Mouse (Mus musculus): ENCODE measurements around the gene Ehbp1. TPM values are rescaled to one million over a fixed set of nuclear protein-coding genes. Genes with fewer than 3 reads are reported as not detected.
A peak's percentile ranks its signal among the peaks of the same experiment; 100 is the strongest.

Ehbp1 gene
- polyA plus RNA-seq, 1 experiment from 2014 or later: 21.7 TPM

DNA sequence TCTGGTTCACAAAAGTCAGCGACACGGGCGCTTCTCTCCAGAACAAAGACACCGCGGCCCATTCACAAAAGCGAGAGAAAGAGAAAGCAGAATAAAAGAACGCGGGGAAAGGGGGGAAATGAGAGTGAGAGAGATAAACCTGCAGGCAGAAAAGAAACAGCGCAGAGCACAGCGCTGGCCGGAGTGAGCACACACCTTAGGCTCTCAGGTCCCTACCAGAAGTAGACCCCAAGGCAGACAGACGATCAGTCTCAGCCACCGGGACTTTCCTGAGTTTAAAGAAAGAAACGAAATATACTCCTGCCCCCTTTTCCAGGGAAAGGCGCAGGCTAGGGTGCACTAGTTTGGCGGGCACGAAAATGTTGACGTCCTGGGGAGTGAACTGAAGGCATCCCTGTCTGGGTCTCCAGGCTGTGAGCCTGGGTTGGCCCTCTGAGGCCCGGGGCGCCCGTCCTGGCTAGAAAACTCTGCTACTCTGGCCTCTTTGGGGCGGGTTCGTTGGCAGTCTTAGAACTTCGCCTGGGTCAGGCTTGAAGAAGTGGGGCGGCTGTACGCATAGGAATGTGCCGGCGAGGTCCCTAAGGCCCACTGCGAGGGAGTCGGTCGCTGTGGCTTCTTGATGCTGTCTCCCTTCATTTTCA lies 338.6 kb downstream of the Ehbp1 start:
- peaks cover 8% of the 10 kb centered on the region; the same call in 1 of the 2 replicates for H3K4me1 ChIP-seq (ENCODE audit: control insufficient read depth, insufficient read depth, low read length)
- ATAC-seq (ENCODE audit: insufficient number of reproducible peaks, insufficient read depth, low FRiP score, low read depth): no peak
- no peak overlapping the region for H3K9ac ChIP-seq (replicated peaks; ENCODE audit: low read depth, low read length)
- H3K9me3 ChIP-seq (ENCODE audit: control insufficient read depth, low read depth, low read length): no peaks in the 10 kb centered on the region
- 1% methylated on average over 31 of the region's 31 CpGs for WGBS
- H3K4me2 ChIP-seq (replicated peaks; ENCODE audit: low read depth, low read length): no peak overlapping the region
- H3K27me3 ChIP-seq (ENCODE audit: control insufficient read depth, insufficient read depth, low read length): peaks cover 66% of the 10 kb centered on the region
- H3K27ac ChIP-seq (ENCODE audit: low read length): no peak overlapping the region
- H3K36me3 ChIP-seq (ENCODE audit: control insufficient read depth, insufficient read depth, low read length): no peaks in the 10 kb centered on the region
- H3K4me3 ChIP-seq (ENCODE audit: low read depth, low read length): no peak overlapping the region

DNA sequence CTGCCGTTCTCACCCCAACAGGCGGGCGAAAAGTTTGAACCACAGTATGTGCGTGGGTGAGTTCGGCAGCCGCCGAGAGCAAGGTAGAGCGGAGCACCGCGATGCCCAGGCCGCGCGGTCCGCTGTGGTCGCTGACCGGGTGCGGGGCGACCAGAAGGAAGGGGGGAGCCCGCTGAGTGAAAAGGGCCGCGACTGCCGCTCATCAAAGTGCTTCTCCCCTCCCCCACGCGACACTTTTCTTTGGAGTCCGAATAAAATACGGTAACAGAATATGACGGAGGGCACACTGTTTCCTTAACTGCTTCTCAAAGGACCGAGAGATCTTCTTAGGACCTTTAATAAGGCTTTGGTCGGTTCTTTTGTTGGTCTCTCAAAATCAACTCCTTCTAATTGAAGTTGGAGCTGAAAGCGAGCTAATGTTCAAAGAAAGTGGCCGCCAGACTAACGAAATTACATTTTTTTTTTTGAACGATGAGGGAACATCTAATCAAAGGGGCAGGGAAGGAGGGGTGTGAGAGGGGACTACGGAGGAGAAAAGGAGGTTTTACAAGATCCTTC lies 339.2 kb downstream of the Ehbp1 start, which contains the start of gene Otx1:
Gene Otx1 (minus strand): TSS at position 115 of the 558 bp plus-strand sequence.
- WGBS: under 1% methylated on average over 34 of the region's 34 CpGs
- Histone ChIP-seq H3K4me1 (ENCODE audit: control insufficient read depth, insufficient read depth, low read length) (peaks cover 8% of the 10 kb centered on the region; the same call in 1 of the 2 replicates), H3K4me2 (replicated peaks; ENCODE audit: low read depth, low read length) (peak within 1 kb of the TSS; percentile 66), H3K9me3 (ENCODE audit: control insufficient read depth, low read depth, low read length) (no peaks in the 10 kb centered on the region), H3K4me3 (ENCODE audit: low read depth, low read length) (peak within 1 kb of the TSS; percentile 43), H3K36me3 (ENCODE audit: control insufficient read depth, insufficient read depth, low read length) (no peaks in the 10 kb centered on the region), H3K9ac (replicated peaks; ENCODE audit: low read depth, low read length) (0 out of 2 replicates have a peak within 1 kb of the TSS, but pooled peaks have one; percentile 6), H3K27ac (ENCODE audit: low read length) (no peak within 1 kb of the TSS), H3K27me3 (ENCODE audit: control insufficient read depth, insufficient read depth, low read length) (peaks cover 65% of the 10 kb centered on the region)
- ATAC-seq (ENCODE audit: insufficient number of reproducible peaks, insufficient read depth, low FRiP score, low read depth): no peak

DNA sequence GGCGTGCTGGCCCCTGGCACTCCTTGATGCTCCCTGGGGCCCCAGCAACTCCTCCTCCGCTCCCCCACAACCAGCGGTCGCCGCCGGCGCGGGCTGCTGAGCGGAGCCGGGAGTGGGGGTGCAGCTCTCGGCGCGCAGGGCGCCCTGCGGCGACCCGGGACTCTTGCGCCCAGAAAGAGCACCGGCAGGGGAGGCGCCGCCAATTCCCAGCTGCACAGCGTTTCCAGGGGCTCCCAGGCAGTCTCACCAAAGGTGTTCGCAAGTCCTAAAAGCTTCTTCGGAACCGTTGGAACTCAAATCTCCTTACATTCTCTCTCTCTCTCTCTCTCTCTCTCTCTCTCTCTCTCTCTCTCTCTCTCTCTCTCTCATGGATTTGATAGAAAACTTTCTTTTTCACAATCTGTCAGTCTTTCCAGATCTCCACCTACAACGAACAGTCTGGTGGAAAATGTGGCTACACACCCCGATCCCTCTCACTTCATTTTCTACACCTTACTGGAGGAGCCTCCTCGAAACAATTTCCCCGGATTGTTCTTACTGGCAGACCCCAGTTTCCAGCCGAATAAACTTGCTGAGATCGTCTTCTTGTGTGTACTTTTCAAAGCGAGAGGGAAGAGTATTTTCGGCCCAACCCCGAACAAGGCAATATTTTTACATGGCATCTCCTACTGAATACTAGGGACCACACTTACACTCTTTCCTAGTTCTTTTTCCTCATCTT lies 339.9 kb downstream of the Ehbp1 start:
- no peak for ATAC-seq (ENCODE audit: insufficient number of reproducible peaks, insufficient read depth, low FRiP score, low read depth)
- WGBS: 0% methylated on average over 34 of the region's 34 CpGs
- H3K9ac ChIP-seq (replicated peaks; ENCODE audit: low read depth, low read length): 0 out of 2 replicates have a peak overlapping the region, but pooled peaks have one; percentile 6
- H3K36me3 ChIP-seq (ENCODE audit: control insufficient read depth, insufficient read depth, low read length): no peaks in the 10 kb centered on the region
- H3K4me3 ChIP-seq (ENCODE audit: low read depth, low read length): peak overlapping the region; percentile 43
- no peak overlapping the region for H3K27ac ChIP-seq (ENCODE audit: low read length)
- no peaks in the 10 kb centered on the region for H3K9me3 ChIP-seq (ENCODE audit: control insufficient read depth, low read depth, low read length)
- H3K4me1 ChIP-seq (ENCODE audit: control insufficient read depth, insufficient read depth, low read length): peaks cover 8% of the 10 kb centered on the region; the same call in 1 of the 2 replicates
- H3K4me2 ChIP-seq (replicated peaks; ENCODE audit: low read depth, low read length): peak overlapping the region; percentile 66
- H3K27me3 ChIP-seq (ENCODE audit: control insufficient read depth, insufficient read depth, low read length): peaks cover 61% of the 10 kb centered on the region

DNA sequence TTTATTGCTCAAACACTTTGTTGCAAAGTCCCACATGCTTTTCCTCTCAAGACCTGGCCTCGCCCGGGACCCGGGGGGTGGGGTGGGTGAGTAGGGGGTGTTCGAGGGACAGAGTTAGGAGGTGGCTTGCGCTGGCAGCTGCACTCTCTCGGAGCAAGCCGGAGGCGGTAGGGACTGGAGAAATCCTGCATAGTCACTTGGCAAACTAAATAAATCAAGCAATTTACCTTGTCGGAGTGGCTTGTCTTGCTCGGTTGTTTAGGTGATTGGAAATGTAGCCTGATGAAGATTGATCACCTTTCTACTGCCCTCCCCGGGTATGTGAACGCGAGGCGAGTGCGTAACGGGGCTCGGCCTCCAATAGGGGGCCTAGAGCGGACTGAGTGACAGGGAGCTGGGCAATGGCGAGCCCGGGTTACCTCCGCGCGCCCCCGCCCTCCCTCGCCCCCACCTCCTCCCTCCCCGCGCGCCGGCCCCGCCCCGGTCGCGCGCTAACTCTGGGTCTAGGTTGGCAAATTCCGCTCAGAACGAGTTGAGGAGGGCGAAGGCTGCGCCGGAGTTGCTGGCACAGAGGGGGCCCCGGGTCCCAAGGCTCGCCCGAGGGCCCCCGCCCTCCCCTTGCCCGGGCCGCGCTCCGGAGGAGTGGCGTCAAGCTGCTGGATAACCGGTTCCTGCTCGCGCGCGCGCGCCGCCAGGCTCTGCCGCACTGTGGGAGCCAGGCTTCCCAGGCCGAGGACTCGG lies 340.6 kb downstream of the Ehbp1 start:
- Histone ChIP-seq H3K9me3 (ENCODE audit: control insufficient read depth, low read depth, low read length) (no peaks in the 10 kb centered on the region), H3K27me3 (ENCODE audit: control insufficient read depth, insufficient read depth, low read length) (peaks cover 60% of the 10 kb centered on the region), H3K27ac (ENCODE audit: low read length) (no peak overlapping the region), H3K9ac (replicated peaks; ENCODE audit: low read depth, low read length) (0 out of 2 replicates have a peak overlapping the region, but pooled peaks have one; percentile 6), H3K4me3 (ENCODE audit: low read depth, low read length) (peak overlapping the region; percentile 43), H3K36me3 (ENCODE audit: control insufficient read depth, insufficient read depth, low read length) (no peaks in the 10 kb centered on the region), H3K4me2 (replicated peaks; ENCODE audit: low read depth, low read length) (peak overlapping the region; percentile 66), H3K4me1 (ENCODE audit: control insufficient read depth, insufficient read depth, low read length) (peaks cover 13% of the 10 kb centered on the region; the same call in 1 of the 2 replicates)
- 1% methylated on average over 56 of the region's 59 CpGs for WGBS
- peak; percentile 89 for ATAC-seq (ENCODE audit: insufficient number of reproducible peaks, insufficient read depth, low FRiP score, low read depth)

DNA sequence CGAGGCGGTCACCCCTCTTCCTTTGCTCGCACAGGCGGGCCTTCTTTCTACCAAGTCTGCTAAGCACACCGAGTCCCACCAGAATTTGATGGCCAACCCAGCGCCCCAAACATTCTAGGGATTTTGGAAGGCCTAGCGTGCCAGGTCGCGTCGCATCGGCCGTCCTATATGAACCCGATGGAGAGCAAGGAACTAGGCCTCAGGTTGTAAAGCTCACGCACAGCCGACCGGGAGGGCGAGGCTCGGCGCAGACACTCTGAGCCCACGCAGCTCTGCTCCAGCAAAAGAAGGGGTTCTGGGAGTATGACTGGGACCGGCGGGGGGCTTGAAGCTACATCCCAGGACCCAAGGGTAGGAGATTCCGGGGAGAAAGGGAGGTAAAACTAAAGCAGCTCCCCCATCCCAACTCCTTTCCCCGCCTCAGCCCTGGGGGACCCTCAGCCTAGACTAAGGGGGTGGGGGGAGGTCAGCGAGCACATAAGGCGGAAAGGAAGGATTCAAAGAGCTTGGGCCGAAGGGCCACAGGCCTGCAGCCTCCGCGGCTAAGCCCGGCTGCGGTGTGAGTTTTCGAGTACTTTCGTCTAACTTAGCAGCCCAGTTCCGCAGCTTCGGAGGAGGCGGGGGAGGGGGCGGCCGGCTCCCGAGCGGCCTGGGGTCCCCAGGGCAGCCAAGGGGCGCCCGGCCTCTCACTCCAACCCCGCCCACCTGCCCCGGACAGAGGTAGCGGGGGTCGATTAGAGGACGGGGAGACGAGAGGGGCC lies 341.6 kb downstream of the Ehbp1 start:
- Histone ChIP-seq H3K36me3 (ENCODE audit: control insufficient read depth, insufficient read depth, low read length) (no peaks in the 10 kb centered on the region), H3K4me3 (ENCODE audit: low read depth, low read length) (peak overlapping the region; percentile 43), H3K4me1 (ENCODE audit: control insufficient read depth, insufficient read depth, low read length) (peaks cover 14% of the 10 kb centered on the region; the same call in 1 of the 2 replicates), H3K4me2 (replicated peaks; ENCODE audit: low read depth, low read length) (peak overlapping the region; percentile 66), H3K27ac (ENCODE audit: low read length) (no peak overlapping the region), H3K27me3 (ENCODE audit: control insufficient read depth, insufficient read depth, low read length) (peaks cover 53% of the 10 kb centered on the region), H3K9ac (replicated peaks; ENCODE audit: low read depth, low read length) (no peak overlapping the region), H3K9me3 (ENCODE audit: control insufficient read depth, low read depth, low read length) (no peaks in the 10 kb centered on the region)
- 7% methylated on average over 46 of the region's 48 CpGs for WGBS
- ATAC-seq (ENCODE audit: insufficient number of reproducible peaks, insufficient read depth, low FRiP score, low read depth): no peak

DNA sequence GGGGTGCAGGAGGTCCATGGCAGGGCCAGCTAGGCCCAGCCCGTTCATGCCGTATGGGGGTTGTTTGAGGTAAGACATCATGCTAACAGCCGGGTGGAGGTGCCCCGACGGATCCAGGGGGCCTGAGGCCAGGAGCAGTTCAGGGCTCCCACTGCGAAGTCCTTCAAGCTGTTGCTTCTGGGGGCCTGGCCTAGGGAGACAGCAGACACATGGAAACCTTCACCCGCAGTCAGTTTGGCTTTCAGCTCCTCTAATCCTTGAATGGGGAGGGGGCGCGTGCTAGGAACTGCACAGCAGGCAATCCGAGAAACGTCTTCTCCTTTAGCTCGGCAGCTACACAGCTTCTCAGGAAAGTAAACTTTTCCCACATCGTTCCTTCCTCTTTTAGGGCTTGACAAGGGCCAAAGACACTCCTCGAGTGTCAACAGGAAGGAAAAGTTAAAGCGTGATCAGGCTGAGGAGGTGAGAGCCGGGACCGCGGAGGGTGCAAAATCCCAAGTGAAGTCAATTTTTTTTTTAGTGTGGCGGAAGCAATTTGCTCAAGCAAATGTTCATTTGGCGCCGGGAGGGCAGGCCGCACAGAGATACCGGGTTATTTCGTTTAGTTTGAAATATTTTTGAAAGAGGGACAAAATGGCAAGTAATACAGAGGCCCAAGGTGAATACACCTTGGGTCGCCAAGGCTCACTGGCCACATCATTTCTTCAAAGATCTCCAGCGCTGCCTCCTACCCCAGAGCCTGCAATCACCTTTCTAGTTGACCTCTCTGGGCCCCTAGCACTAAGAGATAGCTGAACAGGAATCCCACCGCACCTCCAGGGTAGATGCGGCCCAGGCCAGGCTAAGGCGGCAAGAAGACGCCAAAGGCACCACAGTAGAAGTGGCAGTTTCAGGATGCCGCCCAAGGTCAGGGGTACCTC lies 342.4 kb downstream of the Ehbp1 start:
- Histone ChIP-seq H3K9ac (replicated peaks; ENCODE audit: low read depth, low read length) (no peak overlapping the region), H3K27me3 (ENCODE audit: control insufficient read depth, insufficient read depth, low read length) (peaks cover 51% of the 10 kb centered on the region), H3K4me3 (ENCODE audit: low read depth, low read length) (no peak overlapping the region), H3K4me1 (ENCODE audit: control insufficient read depth, insufficient read depth, low read length) (peaks cover 14% of the 10 kb centered on the region; the same call in 1 of the 2 replicates), H3K9me3 (ENCODE audit: control insufficient read depth, low read depth, low read length) (no peaks in the 10 kb centered on the region), H3K27ac (ENCODE audit: low read length) (no peak overlapping the region), H3K4me2 (replicated peaks; ENCODE audit: low read depth, low read length) (no peak overlapping the region), H3K36me3 (ENCODE audit: control insufficient read depth, insufficient read depth, low read length) (no peaks in the 10 kb centered on the region)
- no peak for ATAC-seq (ENCODE audit: insufficient number of reproducible peaks, insufficient read depth, low FRiP score, low read depth)
- 12% methylated on average over 31 of the region's 31 CpGs for WGBS
